Mouse (Mus musculus): ENCODE data around the gene Il1rn. TPM values are rescaled to one million over a fixed set of nuclear protein-coding genes. Genes with fewer than 3 reads are reported as not detected.
A peak's percentile ranks its signal among the peaks of the same experiment; 100 is the strongest.

Gene Il1rn
- total and polyA plus RNA-seq, 3 experiments, result not detected

GRCm38 (mm10) chr2:24294616-24295015 lies 42.0 kb upstream of the Il1rn start:
- DNase-seq (ENCODE audit: low read depth, low spot score), result no peak
- Histone ChIP-seq H3K27me3 (ENCODE audit: control insufficient read depth in 1 of 2, insufficient read depth in 2 of 2, low read length in 2 of 2) (no peaks in the 10 kb centered on the region), H3K27ac (ENCODE audit: control insufficient read depth, low read depth, low read length) (no peak overlapping the region), H3K9me3 (replicated peaks; ENCODE audit: insufficient read depth, low read length) (no peaks in the 10 kb centered on the region), H3K9ac (ENCODE audit: control insufficient read depth, low read depth, low read length, poor library complexity, severe bottlenecking) (no peak overlapping the region), H3K4me3 (ENCODE audit: control insufficient read depth in 1 of 2, insufficient read depth in 1 of 2, low read depth in 2 of 2, low read length in 2 of 2) (no peak overlapping the region), H3K36me3 (ENCODE audit: control insufficient read depth in 1 of 2, insufficient read depth in 2 of 2, low read length in 2 of 2) (no peaks in the 10 kb centered on the region), H3K79me2 (ENCODE audit: control insufficient read depth, insufficient read depth, low read length, poor library complexity) (no peaks in the 10 kb centered on the region), H3K4me1 (ENCODE audit: control insufficient read depth in 1 of 2, insufficient read depth in 2 of 2, low read length in 2 of 2) (no peaks in the 10 kb centered on the region)
- TF ChIP-seq ETS1 (IDR thresholded peaks at IDR 0.05; ENCODE audit: low read depth, low read length), result no peak
- no peak for TF ChIP-seq USF2 (IDR thresholded peaks at IDR 0.05; ENCODE audit: borderline replicate concordance in 1 of 2, insufficient read depth in 1 of 2, low read depth in 1 of 2, low read length in 2 of 2)
- no peak for TF ChIP-seq POLR2AphosphoS2 (IDR thresholded peaks at IDR 0.05; ENCODE audit: low read length)
- TF ChIP-seq TCF12 (IDR thresholded peaks at IDR 0.05; ENCODE audit: low read depth, low read length), result no peak
- TF ChIP-seq CHD2 (IDR thresholded peaks at IDR 0.05; ENCODE audit: low read length), result no peak
- TF ChIP-seq SMC3 (IDR thresholded peaks at IDR 0.05; ENCODE audit: low read depth, low read length), result no peak
- no peak for TF ChIP-seq MYC (IDR thresholded peaks at IDR 0.05; ENCODE audit: low read depth, low read length)
- TF ChIP-seq MAFK (IDR thresholded peaks at IDR 0.05; ENCODE audit: borderline replicate concordance, low read depth, low read length), result no peak
- TF ChIP-seq NELFE (IDR thresholded peaks at IDR 0.05; ENCODE audit: low read depth, low read length), result no peak
- TF ChIP-seq BHLHE40 (IDR thresholded peaks at IDR 0.05; ENCODE audit: borderline replicate concordance, low read depth, low read length), result no peak

GRCm38 (mm10) chr2:24296837-24297236 lies 39.8 kb upstream of the Il1rn start:
- Histone ChIP-seq H3K9ac (ENCODE audit: control insufficient read depth, low read depth, low read length, poor library complexity, severe bottlenecking) (no peak overlapping the region), H3K4me3 (ENCODE audit: control insufficient read depth in 1 of 2, insufficient read depth in 1 of 2, low read depth in 2 of 2, low read length in 2 of 2) (no peak overlapping the region), H3K27ac (ENCODE audit: control insufficient read depth, low read depth, low read length) (no peak overlapping the region), H3K27me3 (ENCODE audit: control insufficient read depth in 1 of 2, insufficient read depth in 2 of 2, low read length in 2 of 2) (no peaks in the 10 kb centered on the region), H3K79me2 (ENCODE audit: control insufficient read depth, insufficient read depth, low read length, poor library complexity) (no peaks in the 10 kb centered on the region), H3K9me3 (replicated peaks; ENCODE audit: insufficient read depth, low read length) (no peaks in the 10 kb centered on the region), H3K36me3 (ENCODE audit: control insufficient read depth in 1 of 2, insufficient read depth in 2 of 2, low read length in 2 of 2) (no peaks in the 10 kb centered on the region), H3K4me1 (ENCODE audit: control insufficient read depth in 1 of 2, insufficient read depth in 2 of 2, low read length in 2 of 2) (no peaks in the 10 kb centered on the region)
- no peak for TF ChIP-seq JUND (IDR thresholded peaks at IDR 0.05; ENCODE audit: low read depth, low read length)
- no peak for TF ChIP-seq ZC3H11A (IDR thresholded peaks at IDR 0.05; ENCODE audit: low read depth, low read length)
- TF ChIP-seq RCOR1 (IDR thresholded peaks at IDR 0.05; ENCODE audit: low read depth, low read length), result no peak
- no peak for TF ChIP-seq MAFK (IDR thresholded peaks at IDR 0.05; ENCODE audit: borderline replicate concordance, low read depth, low read length)
- peak; percentile 44 for TF ChIP-seq SMC3 (IDR thresholded peaks at IDR 0.05; ENCODE audit: low read depth, low read length)
- TF ChIP-seq CTCF (IDR thresholded peaks at IDR 0.05 in 2 of 3, conservative IDR thresholded peaks at IDR 0.05 in 1 of 3; ENCODE audit: control insufficient read depth in 1 of 3, insufficient read depth in 1 of 3, low read depth in 2 of 3, low read length in 3 of 3, poor library complexity in 1 of 3, severe bottlenecking in 1 of 3), result peak; percentile 8 to 77 (median 64); a peak in 5 of 6 replicates
- TF ChIP-seq RAD21 (IDR thresholded peaks at IDR 0.05; ENCODE audit: low read depth, low read length), result peak; percentile 69
- TF ChIP-seq MAZ (IDR thresholded peaks at IDR 0.05; ENCODE audit: low read depth, low read length), result no peak
- DNase-seq (ENCODE audit: low read depth, low spot score), result peak; percentile 54

Data from MEL (cell line).